Mouse (Mus musculus) testis, adult 2 months (tissue): ENCODE measurements around the gene Camta1.

ENCODE experiments used
- CTCF ChIP-seq: fragments of 200-500 bp; IDR thresholded peaks from 2 replicates; pipeline ENCODE4 v1.5.1; 2012; ENCODE audit warnings: low read depth, mild to moderate bottlenecking, inconsistent platforms, low read length, moderate library complexity; ENCODE audit not compliant: control insufficient read depth, insufficient read depth, insufficient replicate concordance
- POLR2A ChIP-seq: fragments of 200-500 bp; IDR thresholded peaks from 2 replicates; pipeline ENCODE4 v1.6.1; 2012; ENCODE audit warnings: low read depth, mild to moderate bottlenecking, inconsistent platforms, low read length, moderate library complexity; ENCODE audit not compliant: control insufficient read depth

GRCm38 (mm10) chr4:151288893-151289585 lies 572.6 kb downstream of the Camta1 start:
- TF ChIP-seq CTCF (no peak), POLR2A (no peak)
